Mouse (Mus musculus): ENCODE data around the gene Tgoln1. TPM values are rescaled to one million over a fixed set of nuclear protein-coding genes. Genes with fewer than 3 reads are reported as not detected.

Gene Tgoln1
- polyA plus RNA-seq, 1 experiment from 2014 or later, result 23.0 TPM

GRCm38 (mm10) chr6:72584154-72584553 lies 32.6 kb downstream of the Tgoln1 start:
- no peak for ATAC-seq (ENCODE audit: low FRiP score, low read depth)
- H3K27me3 ChIP-seq, result no peaks in the 10 kb centered on the region

DNA sequence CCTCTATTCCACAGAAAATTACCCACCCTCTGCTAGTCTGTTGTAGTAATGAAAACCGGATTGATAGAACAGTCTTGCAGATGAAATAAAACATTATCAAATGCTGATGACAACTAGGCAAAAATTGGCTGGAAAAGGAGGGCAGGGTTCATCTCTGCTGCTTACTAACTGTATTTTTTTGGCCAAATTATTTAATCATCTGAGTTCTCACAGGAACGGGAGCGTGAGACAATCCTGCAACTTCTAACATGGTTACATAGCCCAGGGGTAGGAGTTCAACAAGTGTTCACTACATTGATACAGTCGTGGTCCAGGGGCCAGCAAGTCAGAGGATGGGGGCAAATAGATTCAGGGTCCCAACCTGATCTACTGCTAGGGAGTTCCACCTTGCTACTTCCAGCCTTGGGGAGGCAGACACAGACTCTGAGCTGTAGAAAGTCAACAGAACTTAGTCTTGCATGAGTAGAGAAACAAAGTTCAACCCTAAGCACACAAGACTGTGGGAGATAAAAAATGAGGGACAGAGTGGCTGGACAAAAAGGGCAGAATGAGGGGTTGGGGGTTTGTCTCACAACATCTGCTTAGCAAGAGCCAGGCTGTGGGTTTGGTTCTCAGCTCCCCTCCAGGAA lies 33.5 kb downstream of the Tgoln1 start:
- Histone ChIP-seq H3K27me3 (no peaks in the 10 kb centered on the region), H3K27ac (no peak overlapping the region), H3K4me3 (no peak overlapping the region), H3K9me3 (no peaks in the 10 kb centered on the region), H3K4me1 (no peaks in the 10 kb centered on the region), H3K4me2 (replicated peaks) (no peak overlapping the region), H3K36me3 (peaks cover 43% of the 10 kb centered on the region), H3K9ac (no peak overlapping the region)
- no peak for ATAC-seq (ENCODE audit: low FRiP score, low read depth)
- WGBS, result 86% methylated on average over 4 of the region's 4 CpGs

More at GRCm38 (mm10) chr6:72584154-72584553, 32.6 kb downstream of the Tgoln1 start:
- Histone ChIP-seq H3K9me3 (no peaks in the 10 kb centered on the region), H3K27ac (no peak overlapping the region), H3K9ac (no peak overlapping the region), H3K36me3 (peaks cover 35% of the 10 kb centered on the region), H3K4me1 (no peaks in the 10 kb centered on the region), H3K4me2 (replicated peaks) (no peak overlapping the region), H3K4me3 (no peak overlapping the region)
- WGBS, result 82% methylated on average over 11 of the region's 11 CpGs

- Histone ChIP-seq H3K36me3 (peaks cover 43% of the 10 kb centered on the region), H3K27me3 (no peaks in the 10 kb centered on the region), H3K4me3 (no peak overlapping the region), H3K9ac (no peak overlapping the region), H3K4me2 (replicated peaks) (no peak overlapping the region), H3K27ac (no peak overlapping the region), H3K4me1 (no peaks in the 10 kb centered on the region), H3K9me3 (no peaks in the 10 kb centered on the region)
- no peak for ATAC-seq (ENCODE audit: low FRiP score, low read depth)
- 70% methylated on average over 11 of the region's 11 CpGs for WGBS
Observed at GRCm38 (mm10) chr6:72581625-72582382, 35.0 kb downstream of the Tgoln1 start.

DNA sequence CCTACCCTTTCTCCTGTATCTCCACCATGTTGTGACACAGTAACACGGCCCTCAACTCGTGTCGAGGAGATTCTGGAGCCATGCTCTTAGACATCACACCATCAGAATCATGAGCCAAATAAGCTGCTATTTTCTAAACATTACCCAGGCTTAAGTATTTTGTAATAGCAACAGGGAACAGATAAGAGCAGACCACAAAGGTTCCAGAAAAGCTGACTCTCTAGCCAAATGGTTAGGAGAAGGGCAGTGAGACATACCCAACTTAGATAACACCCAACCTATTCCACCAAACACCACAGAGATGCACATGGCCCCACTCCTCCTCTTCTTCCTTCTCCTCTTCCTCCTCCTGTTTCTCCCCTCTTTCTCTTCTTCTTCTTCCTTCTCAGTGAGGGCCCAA lies 40.8 kb downstream of the Tgoln1 start:
- H3K4me2 ChIP-seq (replicated peaks), result no peak overlapping the region
- no peaks in the 10 kb centered on the region for H3K4me1 ChIP-seq
- H3K36me3 ChIP-seq, result peaks cover 70% of the 10 kb centered on the region
- no peak overlapping the region for H3K4me3 ChIP-seq
- no peak overlapping the region for H3K9ac ChIP-seq
- WGBS, result 96% methylated on average over 3 of the region's 3 CpGs
- H3K27me3 ChIP-seq, result no peaks in the 10 kb centered on the region
- H3K27ac ChIP-seq, result no peak overlapping the region
- ATAC-seq (ENCODE audit: low FRiP score, low read depth), result no peak
- no peaks in the 10 kb centered on the region for H3K9me3 ChIP-seq

GRCm38 (mm10) chr6:72571826-72572225 lies 45.0 kb downstream of the Tgoln1 start:
- ATAC-seq (ENCODE audit: low FRiP score, low read depth), result no peak
- Histone ChIP-seq H3K4me3 (no peak overlapping the region), H3K27me3 (no peaks in the 10 kb centered on the region), H3K4me1 (no peaks in the 10 kb centered on the region), H3K9me3 (no peaks in the 10 kb centered on the region), H3K36me3 (peaks cover 62% of the 10 kb centered on the region), H3K27ac (no peak overlapping the region), H3K9ac (no peak overlapping the region), H3K4me2 (replicated peaks) (no peak overlapping the region)
- WGBS, result 43% methylated on average over 3 of the region's 3 CpGs

DNA sequence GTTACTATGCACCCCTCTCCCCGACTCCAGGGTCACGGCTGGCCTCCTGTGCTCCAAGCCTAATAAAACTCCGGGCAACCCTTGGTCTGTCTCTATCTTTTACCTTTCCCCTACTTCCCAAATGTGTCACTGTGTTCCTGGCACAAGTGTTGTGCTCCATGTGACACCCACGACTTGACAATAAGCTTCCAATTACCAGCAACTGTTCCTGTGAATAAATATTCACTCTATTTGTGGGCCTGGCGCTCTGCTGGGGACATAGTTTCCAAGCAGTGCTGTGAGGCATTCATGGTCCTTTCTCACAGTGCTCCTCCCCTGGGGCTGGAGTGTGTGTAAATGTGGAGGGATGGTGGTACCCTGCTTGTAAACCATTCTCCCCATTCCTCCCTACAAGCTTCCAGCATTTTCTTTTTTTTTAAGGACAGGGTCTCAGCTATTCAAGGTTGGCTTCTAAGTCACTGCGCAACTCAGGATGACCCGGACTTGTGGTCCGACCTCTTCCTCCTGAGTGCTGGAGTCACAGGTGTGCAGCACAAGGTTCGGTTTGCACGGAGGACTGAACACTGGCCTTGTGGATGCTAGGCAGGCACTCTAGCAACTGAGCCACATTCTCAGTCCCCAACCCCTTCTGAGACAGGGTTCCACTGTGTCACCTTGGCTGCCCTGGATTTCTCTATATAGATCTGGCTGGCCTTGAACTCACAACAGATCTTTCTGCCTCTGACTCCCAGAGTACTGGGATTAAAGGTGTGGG lies 46.0 kb downstream of the Tgoln1 start:
- no peak for ATAC-seq (ENCODE audit: low FRiP score, low read depth)
- Histone ChIP-seq H3K27me3 (no peaks in the 10 kb centered on the region), H3K4me2 (replicated peaks) (no peak overlapping the region), H3K36me3 (peaks cover 56% of the 10 kb centered on the region), H3K9me3 (no peaks in the 10 kb centered on the region), H3K4me3 (no peak overlapping the region), H3K27ac (no peak overlapping the region), H3K9ac (no peak overlapping the region), H3K4me1 (peaks cover 1% of the 10 kb centered on the region)
- 83% methylated on average over 10 of the region's 10 CpGs for whole genome bisulfite sequencing

DNA sequence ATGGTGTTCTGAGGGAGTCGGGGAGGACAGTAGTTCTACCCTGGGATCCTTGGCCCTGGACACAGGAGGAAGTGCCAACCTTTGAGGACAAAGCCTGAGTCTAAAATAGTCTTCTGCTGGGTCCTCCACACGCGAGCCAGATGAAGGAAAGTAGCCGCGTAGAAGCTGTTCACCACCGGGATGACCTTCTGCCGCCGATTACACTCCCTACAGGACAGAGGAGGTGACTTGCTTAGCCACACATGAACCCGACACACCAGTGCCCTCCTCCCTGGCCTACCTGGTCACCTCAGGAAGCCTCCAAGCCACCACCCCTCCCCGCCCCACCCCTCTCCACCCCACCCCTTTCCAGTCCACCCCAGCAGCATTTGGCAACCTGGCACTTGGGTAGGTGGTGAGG lies 48.1 kb downstream of the Tgoln1 start:
- Histone ChIP-seq H3K36me3 (peaks cover 36% of the 10 kb centered on the region), H3K27ac (no peak overlapping the region), H3K4me1 (peaks cover 3% of the 10 kb centered on the region), H3K27me3 (no peaks in the 10 kb centered on the region), H3K9me3 (no peaks in the 10 kb centered on the region), H3K9ac (no peak overlapping the region), H3K4me3 (no peak overlapping the region), H3K4me2 (replicated peaks) (no peak overlapping the region)
- 87% methylated on average over 10 of the region's 10 CpGs for WGBS
- ATAC-seq (ENCODE audit: low FRiP score, low read depth), result no peak

- Histone ChIP-seq H3K9me3 (no peaks in the 10 kb centered on the region), H3K36me3 (peaks cover 27% of the 10 kb centered on the region), H3K27ac (no peak overlapping the region), H3K4me3 (no peak overlapping the region), H3K27me3 (no peaks in the 10 kb centered on the region), H3K9ac (no peak overlapping the region), H3K4me2 (replicated peaks) (no peak overlapping the region), H3K4me1 (peaks cover 10% of the 10 kb centered on the region)
- no peak for ATAC-seq (ENCODE audit: low FRiP score, low read depth)
- WGBS, result 82% methylated on average over 5 of the region's 5 CpGs
Observed at GRCm38 (mm10) chr6:72567508-72567907, 49.3 kb downstream of the Tgoln1 start.

DNA sequence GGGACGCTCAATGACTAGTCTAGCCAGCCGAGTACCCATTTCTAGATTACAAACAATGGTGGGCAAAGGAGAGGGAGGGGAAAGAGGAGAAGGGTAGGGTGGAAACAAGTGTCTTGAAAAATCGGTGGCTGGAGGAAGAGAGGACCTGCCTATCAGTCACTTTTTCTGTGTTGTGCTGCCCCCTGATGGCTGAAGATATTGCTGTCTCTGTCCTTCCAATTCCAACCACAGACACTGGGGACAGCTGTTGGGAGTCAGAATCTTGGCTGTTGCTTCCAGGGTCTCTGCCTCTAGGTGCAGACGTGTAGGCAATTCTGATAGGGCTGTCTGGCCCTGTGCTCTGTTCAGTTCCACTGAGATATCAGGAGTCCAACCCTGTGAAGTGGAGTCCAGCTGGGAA lies 50.8 kb downstream of the Tgoln1 start:
- peak; percentile 58 for ATAC-seq (ENCODE audit: low FRiP score, low read depth)
- Histone ChIP-seq H3K36me3 (peaks cover 16% of the 10 kb centered on the region), H3K9ac (no peak overlapping the region), H3K4me1 (peaks cover 12% of the 10 kb centered on the region), H3K4me3 (no peak overlapping the region), H3K27ac (no peak overlapping the region), H3K4me2 (replicated peaks) (no peak overlapping the region), H3K27me3 (no peaks in the 10 kb centered on the region), H3K9me3 (no peaks in the 10 kb centered on the region)
- 2% methylated on average over 4 of the region's 4 CpGs for WGBS

GRCm38 (mm10) chr6:72565506-72565905 lies 51.3 kb downstream of the Tgoln1 start:
- ATAC-seq (ENCODE audit: low FRiP score, low read depth), result no peak
- H3K4me2 ChIP-seq (replicated peaks), result no peak overlapping the region
- H3K4me1 ChIP-seq, result peaks cover 12% of the 10 kb centered on the region
- no peak overlapping the region for H3K9ac ChIP-seq
- no peaks in the 10 kb centered on the region for H3K9me3 ChIP-seq
- no peaks in the 10 kb centered on the region for H3K27me3 ChIP-seq
- 78% methylated on average over 7 of the region's 7 CpGs for WGBS
- H3K27ac ChIP-seq, result no peak overlapping the region
- peaks cover 14% of the 10 kb centered on the region for H3K36me3 ChIP-seq
- no peak overlapping the region for H3K4me3 ChIP-seq

DNA sequence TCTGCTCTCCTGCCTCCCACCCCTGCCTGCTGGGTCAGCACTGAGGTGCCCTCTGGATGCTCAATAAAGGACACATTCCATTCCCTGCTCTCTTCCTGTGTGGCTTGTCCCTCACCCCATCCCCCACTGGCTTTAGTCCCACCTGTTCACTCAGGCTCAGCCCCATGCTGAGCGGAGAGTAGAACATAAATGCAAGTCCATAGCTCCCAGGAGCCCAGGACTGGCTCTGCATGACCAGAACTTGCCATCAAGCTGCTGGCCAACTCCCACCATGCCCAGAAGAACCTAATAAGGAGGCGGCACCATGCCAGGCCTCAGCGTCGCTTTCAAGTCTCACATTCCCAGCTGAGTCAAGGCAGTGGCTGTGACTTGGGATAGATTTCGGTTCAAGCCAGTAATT lies 53.9 kb downstream of the Tgoln1 start:
- Histone ChIP-seq H3K27ac (no peak overlapping the region), H3K4me3 (no peak overlapping the region)

DNA sequence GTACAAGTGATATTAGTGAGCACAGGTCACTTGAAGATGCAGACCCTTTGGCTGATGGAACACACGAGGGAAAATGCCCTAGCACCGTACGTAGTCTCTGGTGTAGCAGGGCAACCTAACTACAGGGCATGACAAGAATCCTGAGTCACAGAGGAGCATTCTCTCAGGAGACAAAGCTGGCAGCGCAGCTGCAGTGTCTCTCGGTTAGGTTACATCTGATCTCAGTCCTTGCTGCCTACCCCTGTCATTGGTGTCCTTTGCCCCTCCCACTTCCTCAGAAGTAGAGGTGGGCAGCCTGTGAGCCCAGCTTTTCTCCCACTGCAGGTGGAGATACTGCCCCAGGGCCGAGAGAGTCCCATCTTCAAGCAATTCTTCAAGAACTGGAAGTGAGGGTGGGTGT lies 54.3 kb downstream of the Tgoln1 start:
- no peak overlapping the region for H3K4me2 ChIP-seq (replicated peaks)
- H3K4me3 ChIP-seq, result no peak overlapping the region
- WGBS, result 48% methylated on average over 6 of the region's 6 CpGs
- no peak overlapping the region for H3K9ac ChIP-seq
- H3K9me3 ChIP-seq, result no peaks in the 10 kb centered on the region
- H3K36me3 ChIP-seq, result peaks cover 2% of the 10 kb centered on the region; the same call in 1 of the 2 replicates
- peaks cover 17% of the 10 kb centered on the region for H3K4me1 ChIP-seq
- H3K27ac ChIP-seq, result no peak overlapping the region
- H3K27me3 ChIP-seq, result no peaks in the 10 kb centered on the region
- no peak for ATAC-seq (ENCODE audit: low FRiP score, low read depth)

More for the DNA sequence above, 53.9 kb downstream of the Tgoln1 start:
- H3K9me3 ChIP-seq, result no peaks in the 10 kb centered on the region
- H3K36me3 ChIP-seq, result peaks cover 6% of the 10 kb centered on the region
- ATAC-seq (ENCODE audit: low FRiP score, low read depth), result peak; percentile 53; the same call in 1 of the 2 replicates
- H3K9ac ChIP-seq, result peak overlapping the region; percentile 10; the same call in 1 of the 2 replicates
- peaks cover 17% of the 10 kb centered on the region for H3K4me1 ChIP-seq
- no peak overlapping the region for H3K4me2 ChIP-seq (replicated peaks)
- 62% methylated on average over 5 of the region's 5 CpGs for WGBS
- no peaks in the 10 kb centered on the region for H3K27me3 ChIP-seq
